28 mouse cellular contexts compared by ENCODE assay signal in genomic region chr9:101356607-101357006, GRCm38 (mm10).
A peak's percentile ranks its signal among the peaks of the same experiment; 100 is the strongest.
DNase-seq lines count a peak whose midpoint lies in the region; ATAC-seq lines count a peak whose summit lies in the region.
"Had no signal": no experiment of that assay in that cellular context is flagged by ENCODE, and none has a peak within 500 bp of the region (broad histone marks: within the 10 kb centered on the region; RNA-seq: fewer than 3 reads in every experiment).

No protein-coding gene starts in this region.

- ATAC-seq in hindbrain, embryonic 13.5 days (ENCODE audit: low FRiP score): no peak
- no peak; the same call in 1 of the 2 replicates for ATAC-seq in hindbrain, embryonic 16.5 days
- no peak for ATAC-seq in midbrain, embryonic 14.5 days (ENCODE audit: low FRiP score, low TSS enrichment)
- no peak for ATAC-seq in midbrain, embryonic 16.5 days
- ATAC-seq in forebrain, embryonic 13.5 days: peak; percentile 76
- peak; percentile 89 for ATAC-seq in neural tube, embryonic 13.5 days (ENCODE audit: low read depth)
- ATAC-seq: inflammation-experienced regulatory T-cells, adult 6 months; liver, postnatal 0 days; Patski had no signal

- 70% methylated on average over 6 of the region's 6 CpGs for WGBS in hindbrain, embryonic 13.5 days
- 50% methylated on average over 6 of the region's 6 CpGs for WGBS in hindbrain, embryonic 16.5 days
- whole genome bisulfite sequencing in midbrain, embryonic 14.5 days: 75% methylated on average over 6 of the region's 6 CpGs
- WGBS in midbrain, embryonic 16.5 days: 71% methylated on average over 6 of the region's 6 CpGs
- 47% methylated on average over 6 of the region's 6 CpGs for WGBS in forebrain, embryonic 13.5 days
- WGBS in neural tube, embryonic 13.5 days: 26% methylated on average over 6 of the region's 6 CpGs

- H3K9me3 ChIP-seq in hindbrain, embryonic 13.5 days: no peaks in the 10 kb centered on the region
- H3K9me3 ChIP-seq in hindbrain, embryonic 16.5 days (ENCODE audit: control insufficient read depth, low read length): no peaks in the 10 kb centered on the region
- no peaks in the 10 kb centered on the region for H3K9me3 ChIP-seq in midbrain, embryonic 14.5 days (ENCODE audit: control insufficient read depth, low read length)
- no peaks in the 10 kb centered on the region for H3K9me3 ChIP-seq in midbrain, embryonic 16.5 days (replicated peaks; ENCODE audit: control insufficient read depth, low read length, poor library complexity, severe bottlenecking)
- no peaks in the 10 kb centered on the region for H3K9me3 ChIP-seq in forebrain, embryonic 13.5 days (replicated peaks)
- no peaks in the 10 kb centered on the region for H3K9me3 ChIP-seq in neural tube, embryonic 13.5 days
- H3K9me3 ChIP-seq: embryonic facial prominence, embryonic 12.5 days; heart, embryonic 12.5 days; hindbrain, embryonic 10.5 days; limb, embryonic 12.5 days had no signal

- intact Hi-C loops in left cerebral cortex, postnatal 25 days (cut with DNase I): no loop called here

- no peaks in the 10 kb centered on the region for H3K36me3 ChIP-seq in hindbrain, embryonic 13.5 days
- no peaks in the 10 kb centered on the region for H3K36me3 ChIP-seq in hindbrain, embryonic 16.5 days (ENCODE audit: control insufficient read depth, insufficient read depth, low read length)
- no peaks in the 10 kb centered on the region for H3K36me3 ChIP-seq in midbrain, embryonic 14.5 days (ENCODE audit: control insufficient read depth, insufficient read depth, low read length)
- no peaks in the 10 kb centered on the region for H3K36me3 ChIP-seq in midbrain, embryonic 16.5 days (ENCODE audit: control insufficient read depth, insufficient read depth, low read length)
- H3K36me3 ChIP-seq in forebrain, embryonic 13.5 days (ENCODE audit: poor library complexity, severe bottlenecking): no peaks in the 10 kb centered on the region
- H3K36me3 ChIP-seq in neural tube, embryonic 13.5 days: no peaks in the 10 kb centered on the region
- H3K36me3 ChIP-seq: embryonic facial prominence, embryonic 12.5 days; heart, embryonic 12.5 days; hindbrain, embryonic 10.5 days; limb, embryonic 12.5 days had no signal

- H3K9ac ChIP-seq in hindbrain, embryonic 13.5 days: no peak overlapping the region
- H3K9ac ChIP-seq in hindbrain, embryonic 16.5 days (ENCODE audit: low read depth, low read length): no peak overlapping the region
- no peak overlapping the region for H3K9ac ChIP-seq in midbrain, embryonic 14.5 days (replicated peaks; ENCODE audit: low read length)
- H3K9ac ChIP-seq in midbrain, embryonic 16.5 days (ENCODE audit: low read depth, low read length): no peak overlapping the region
- H3K9ac ChIP-seq in forebrain, embryonic 13.5 days: no peak overlapping the region
- H3K9ac ChIP-seq in neural tube, embryonic 13.5 days: no peak overlapping the region
- H3K9ac ChIP-seq: embryonic facial prominence, embryonic 12.5 days; heart, embryonic 12.5 days; limb, embryonic 12.5 days; liver, postnatal 0 days had no signal

- H3K4me2 ChIP-seq in hindbrain, embryonic 13.5 days: no peak overlapping the region
- H3K4me2 ChIP-seq in hindbrain, embryonic 16.5 days (ENCODE audit: low read length): no peak overlapping the region
- no peak overlapping the region for H3K4me2 ChIP-seq in midbrain, embryonic 14.5 days (ENCODE audit: low read length)
- no peak overlapping the region for H3K4me2 ChIP-seq in midbrain, embryonic 16.5 days (ENCODE audit: low read length)
- no peak overlapping the region for H3K4me2 ChIP-seq in forebrain, embryonic 13.5 days
- H3K4me2 ChIP-seq in neural tube, embryonic 13.5 days: no peak overlapping the region
- H3K4me2 ChIP-seq: embryonic facial prominence, embryonic 12.5 days; heart, embryonic 12.5 days; limb, embryonic 12.5 days; liver, embryonic 11.5 days; midbrain, embryonic 11.5 days had no signal

- H3K4me3 ChIP-seq in hindbrain, embryonic 13.5 days: no peak overlapping the region
- H3K4me3 ChIP-seq in hindbrain, embryonic 16.5 days (ENCODE audit: low read length): no peak overlapping the region
- H3K4me3 ChIP-seq in midbrain, embryonic 14.5 days (replicated peaks; ENCODE audit: low read depth, low read length): no peak overlapping the region
- H3K4me3 ChIP-seq in midbrain, embryonic 16.5 days (ENCODE audit: low read depth, low read length): no peak overlapping the region
- H3K4me3 ChIP-seq in forebrain, embryonic 13.5 days: no peak overlapping the region
- no peak overlapping the region for H3K4me3 ChIP-seq in neural tube, embryonic 13.5 days
- H3K4me3 ChIP-seq: embryonic facial prominence, embryonic 12.5 days; erythroblast, embryonic 14.5 days; heart, embryonic 12.5 days; hindbrain, embryonic 10.5 days; limb, embryonic 12.5 days had no signal

- no peaks in the 10 kb centered on the region for H3K4me1 ChIP-seq in hindbrain, embryonic 13.5 days (replicated peaks)
- no peaks in the 10 kb centered on the region for H3K4me1 ChIP-seq in hindbrain, embryonic 16.5 days (ENCODE audit: control insufficient read depth, insufficient read depth, low read depth, low read length)
- no peaks in the 10 kb centered on the region for H3K4me1 ChIP-seq in midbrain, embryonic 14.5 days (ENCODE audit: control insufficient read depth, insufficient read depth, low read length)
- no peaks in the 10 kb centered on the region for H3K4me1 ChIP-seq in midbrain, embryonic 16.5 days (ENCODE audit: control insufficient read depth, insufficient read depth, low read length)
- H3K4me1 ChIP-seq in forebrain, embryonic 13.5 days: 0 out of 2 replicates have a peak, but pooled peaks cover 13% of the 10 kb centered on the region
- H3K4me1 ChIP-seq in neural tube, embryonic 13.5 days (replicated peaks): peaks cover 13% of the 10 kb centered on the region
- H3K4me1 ChIP-seq: embryonic facial prominence, embryonic 12.5 days; heart, embryonic 12.5 days; hindbrain, embryonic 10.5 days had no signal

- peak overlapping the region; percentile 58 for H3K27ac ChIP-seq in hindbrain, embryonic 13.5 days
- no peak overlapping the region for H3K27ac ChIP-seq in hindbrain, embryonic 16.5 days (ENCODE audit: low read depth, low read length)
- no peak overlapping the region for H3K27ac ChIP-seq in midbrain, embryonic 14.5 days (replicated peaks; ENCODE audit: low read depth, low read length)
- H3K27ac ChIP-seq in midbrain, embryonic 16.5 days (ENCODE audit: low read length): no peak overlapping the region
- 0 out of 2 replicates have a peak overlapping the region, but pooled peaks have one; percentile 31 for H3K27ac ChIP-seq in forebrain, embryonic 13.5 days
- H3K27ac ChIP-seq in neural tube, embryonic 13.5 days (replicated peaks): peak overlapping the region; percentile 69
- H3K27ac ChIP-seq: embryonic facial prominence, embryonic 12.5 days; hindbrain, embryonic 10.5 days; limb, embryonic 12.5 days; stomach, postnatal 0 days had no signal

- H3K27me3 ChIP-seq in hindbrain, embryonic 13.5 days: no peaks in the 10 kb centered on the region; the same call in 1 of the 2 replicates
- H3K27me3 ChIP-seq in hindbrain, embryonic 16.5 days (replicated peaks; ENCODE audit: control insufficient read depth, insufficient read depth, low read length): no peaks in the 10 kb centered on the region
- H3K27me3 ChIP-seq in midbrain, embryonic 14.5 days (ENCODE audit: control insufficient read depth, insufficient read depth, low read length): no peaks in the 10 kb centered on the region
- no peaks in the 10 kb centered on the region for H3K27me3 ChIP-seq in midbrain, embryonic 16.5 days (ENCODE audit: control insufficient read depth, insufficient read depth, low read depth, low read length)
- no peaks in the 10 kb centered on the region for H3K27me3 ChIP-seq in forebrain, embryonic 13.5 days
- no peaks in the 10 kb centered on the region for H3K27me3 ChIP-seq in neural tube, embryonic 13.5 days
- H3K27me3 ChIP-seq: embryonic facial prominence, embryonic 12.5 days; heart, embryonic 12.5 days; limb, embryonic 12.5 days had no signal

- DNase-seq in midbrain, embryonic 14.5 days: peak; percentile 19
- no peak for DNase-seq in left cerebral cortex, postnatal 25 days (ENCODE audit: low spot score in 2 of 2)
- no peak for DNase-seq in spleen, postnatal 4 days (ENCODE audit: low spot score in 2 of 2)
- DNase-seq: adrenal gland, postnatal 36 days; cerebellum, adult 11-12 months; cerebellum, postnatal 10 days; gastrocnemius, postnatal 10 days; heart, adult 18-20 months; heart, postnatal 10 days; kidney, adult 2 months; layer of hippocampus, postnatal 36 days; liver, postnatal 0 days; lung, postnatal 10 days had no signal

Comparison
In these comparisons a context has a peak if more than half of its experiments do, and no peak if none do; other contexts are left out.
1. H3K27ac ChIP-seq: peak in hindbrain, embryonic 13.5 days (single experiment), forebrain, embryonic 13.5 days (single experiment) and neural tube, embryonic 13.5 days (single experiment); none in hindbrain, embryonic 16.5 days (single experiment), midbrain, embryonic 14.5 days (single experiment) and midbrain, embryonic 16.5 days (single experiment).
2. ATAC-seq: peak in forebrain, embryonic 13.5 days (single experiment) and neural tube, embryonic 13.5 days (single experiment); none in hindbrain, embryonic 13.5 days (single experiment), hindbrain, embryonic 16.5 days (single experiment), midbrain, embryonic 14.5 days (single experiment) and midbrain, embryonic 16.5 days (single experiment).